Mouse (Mus musculus): ENCODE measurements around the gene Chrna4. TPM values are rescaled to one million over a fixed set of nuclear protein-coding genes. Genes with fewer than 3 reads are reported as not detected.

The Chrna4 gene
- 3.1 and 5.4 TPM in 2 replicates for polyA plus RNA-seq (2015; fragmentation: Nextera tagmentation; extraction: Ambion mirVana)

DNA sequence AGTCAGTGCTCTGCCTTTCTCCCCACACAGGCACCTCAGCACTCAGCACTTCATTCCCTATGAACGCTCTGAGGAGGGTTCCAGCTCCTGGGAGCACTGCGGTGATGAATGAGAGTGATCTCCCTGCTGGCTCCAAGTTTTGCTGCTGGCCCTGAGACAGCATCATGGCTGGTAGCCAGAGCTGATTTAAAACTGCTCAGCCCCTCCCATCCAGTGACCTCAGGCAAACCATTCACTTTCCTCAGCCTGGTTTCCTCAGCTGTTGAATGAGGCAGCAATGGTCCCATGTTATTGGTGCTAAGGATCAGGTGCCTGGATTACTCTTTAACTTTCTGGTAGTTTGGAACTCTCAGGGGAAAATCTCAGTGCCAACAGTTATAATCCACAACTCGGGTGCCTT is at the start of gene Chrna4:
Chrna4 (minus strand) TSS at position 110 of the 400 bp plus-strand sequence.

DNA sequence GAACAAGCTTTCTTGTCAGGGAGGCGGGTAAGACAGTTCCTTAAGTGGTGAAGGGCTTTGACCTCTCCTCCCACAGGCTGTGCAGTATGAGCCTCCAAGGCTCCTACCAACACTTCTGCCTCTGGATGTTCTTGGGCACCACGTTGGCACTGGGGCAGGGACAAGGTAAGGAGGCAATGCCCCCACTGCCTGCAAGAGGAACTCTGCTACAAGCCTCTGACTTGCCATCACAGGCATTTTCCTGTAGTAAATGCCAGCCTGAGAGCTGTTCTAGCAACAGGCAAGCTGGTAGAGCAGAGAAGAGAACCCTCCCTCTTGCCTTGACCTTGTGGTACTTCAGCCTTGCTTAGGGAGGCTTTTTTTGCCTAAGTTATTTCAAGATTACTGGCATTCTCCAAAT is 56.9 kb downstream of the Chrna4 start, which contains the start of gene Col20a1:
Col20a1 (plus strand) TSS at position 87 of the 400 bp plus-strand sequence.

Other genes with a start within 250 kb of the Chrna4 start
- 30.7 and 37.8 TPM in 2 replicates for gene Ythdf1, start 122.6 kb downstream of the Chrna4 start, polyA plus RNA-seq (2015; fragmentation: Nextera tagmentation; extraction: Ambion mirVana)
- gene Birc7, start 114.5 kb downstream of the Chrna4 start, polyA plus RNA-seq (2015; fragmentation: Nextera tagmentation; extraction: Ambion mirVana) = 0.24 TPM in 1 of 2 replicates, not detected in the other
- gene Nkain4, start 88.8 kb downstream of the Chrna4 start, polyA plus RNA-seq (2015; fragmentation: Nextera tagmentation; extraction: Ambion mirVana) = 41.6 and 66.4 TPM in 2 replicates
- gene Arfgap1, start 76.3 kb downstream of the Chrna4 start, polyA plus RNA-seq (2015; fragmentation: Nextera tagmentation; extraction: Ambion mirVana) = 44.6 and 60.0 TPM in 2 replicates
- gene Col20a1, start 57.0 kb downstream of the Chrna4 start, polyA plus RNA-seq (2015; fragmentation: Nextera tagmentation; extraction: Ambion mirVana) = 2.3 and 3.7 TPM in 2 replicates
- 3.5 and 8.4 TPM in 2 replicates for gene Kcnq2, start 91.8 kb upstream of the Chrna4 start, polyA plus RNA-seq (2015; fragmentation: Nextera tagmentation; extraction: Ambion mirVana)
- gene Eef1a2, start 113.5 kb upstream of the Chrna4 start, polyA plus RNA-seq (2015; fragmentation: Nextera tagmentation; extraction: Ambion mirVana) = 2.8 and 7.1 TPM in 2 replicates
- gene Ppdpf, start 143.7 kb upstream of the Chrna4 start, polyA plus RNA-seq (2015; fragmentation: Nextera tagmentation; extraction: Ambion mirVana) = 216 TPM in 2 replicates
- gene Ptk6, start 159.2 kb upstream of the Chrna4 start, polyA plus RNA-seq (2015; fragmentation: Nextera tagmentation; extraction: Ambion mirVana) = 0.05 TPM in 1 of 2 replicates, not detected in the other
- gene Srms, start 169.6 kb upstream of the Chrna4 start, polyA plus RNA-seq (2015; fragmentation: Nextera tagmentation; extraction: Ambion mirVana) = 0.25 and 0.57 TPM in 2 replicates
- gene Fndc11, start 176.5 kb upstream of the Chrna4 start, polyA plus RNA-seq (2015; fragmentation: Nextera tagmentation; extraction: Ambion mirVana) = 0.41 TPM in 1 of 2 replicates, not detected in the other
- gene Helz2, start 198.5 kb upstream of the Chrna4 start, polyA plus RNA-seq (2015; fragmentation: Nextera tagmentation; extraction: Ambion mirVana) = 0.93 and 1.5 TPM in 2 replicates
- gene Gmeb2, start 244.5 kb upstream of the Chrna4 start, polyA plus RNA-seq (2015; fragmentation: Nextera tagmentation; extraction: Ambion mirVana) = 7.2 and 8.2 TPM in 2 replicates